Mouse (Mus musculus): ENCODE measurements at regions not wholly inside any gene's neighbourhood (a gene's known extent, or its start where the extent isn't known, plus 50 kb on each side); places are given as distances from the start of the nearest gene placed in this dataset.

DNA sequence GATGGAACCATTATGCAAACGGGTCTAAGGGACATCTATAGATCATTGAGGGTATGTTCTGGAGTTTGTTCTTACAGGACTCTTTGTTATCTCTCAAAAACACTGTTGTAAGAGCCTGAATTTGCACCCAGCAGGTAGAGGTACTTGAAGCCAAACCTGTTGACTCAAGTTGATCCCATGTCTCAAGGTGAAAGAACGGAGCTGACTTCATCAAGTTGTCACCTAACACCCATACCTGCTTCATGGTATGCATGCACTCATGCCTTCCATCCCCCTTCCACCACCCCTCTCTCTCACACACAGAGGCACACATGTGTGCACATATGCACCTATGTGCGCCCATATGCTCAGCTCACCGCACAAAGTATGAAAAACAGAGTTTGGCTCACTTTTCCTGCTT lies 189.0 kb downstream of the Ttll7 start:
- H3K4me1 ChIP-seq (ENCODE audit: control insufficient read depth in 1 of 2, insufficient read depth in 2 of 2, low read length in 2 of 2) = no peaks in the 10 kb centered on the region
- no peaks in the 10 kb centered on the region for H3K36me3 ChIP-seq (ENCODE audit: control insufficient read depth in 1 of 2, insufficient read depth in 2 of 2, low read length in 2 of 2)
- no peak overlapping the region for H3K27ac ChIP-seq (ENCODE audit: control insufficient read depth, low read depth, low read length)
- TF ChIP-seq TAL1 (IDR thresholded peaks at IDR 0.05; ENCODE audit: low read length) (no peak), ZMIZ1 (IDR thresholded peaks at IDR 0.05; ENCODE audit: low read depth, low read length) (no peak), POLR2AphosphoS2 (IDR thresholded peaks at IDR 0.05; ENCODE audit: low read length) (no peak), E2F4 (IDR thresholded peaks at IDR 0.05; ENCODE audit: borderline replicate concordance, low read depth, low read length) (no peak), MYB (IDR thresholded peaks at IDR 0.05; ENCODE audit: low read depth, low read length) (no peak), TBP (IDR thresholded peaks at IDR 0.05; ENCODE audit: low read depth, low read length) (no peak), ZNF384 (IDR thresholded peaks at IDR 0.05; ENCODE audit: low read depth, low read length) (no peak), USF2 (IDR thresholded peaks at IDR 0.05; ENCODE audit: borderline replicate concordance in 1 of 2, insufficient read depth in 1 of 2, low read depth in 1 of 2, low read length in 2 of 2) (no peak), SIN3A (IDR thresholded peaks at IDR 0.05; ENCODE audit: low read length) (no peak), NELFE (IDR thresholded peaks at IDR 0.05; ENCODE audit: low read depth, low read length) (no peak), MEF2A (IDR thresholded peaks at IDR 0.05; ENCODE audit: extremely low read depth, insufficient replicate concordance, low read depth, low read length, poor library complexity, severe bottlenecking) (no peak), KAT2A (conservative IDR thresholded peaks at IDR 0.05; ENCODE audit: low read depth, low read length) (no peak), POLR2A (IDR thresholded peaks at IDR 0.05; ENCODE audit: control insufficient read depth in 1 of 2, insufficient read depth in 1 of 2, low read depth in 1 of 2, low read length in 2 of 2, poor library complexity in 1 of 2) (no peak), ELF1 (IDR thresholded peaks at IDR 0.05; ENCODE audit: low read depth, low read length) (no peak), USF1 (IDR thresholded peaks at IDR 0.05; ENCODE audit: low read depth, low read length) (no peak), CTCF (IDR thresholded peaks at IDR 0.05 in 2 of 3, conservative IDR thresholded peaks at IDR 0.05 in 1 of 3; ENCODE audit: control insufficient read depth in 1 of 3, insufficient read depth in 1 of 3, low read depth in 2 of 3, low read length in 3 of 3, poor library complexity in 1 of 3, severe bottlenecking in 1 of 3) (no peak)
- no peak overlapping the region for H3K9ac ChIP-seq (ENCODE audit: control insufficient read depth, low read depth, low read length, poor library complexity, severe bottlenecking)
- no peak overlapping the region for H3K4me3 ChIP-seq (ENCODE audit: control insufficient read depth in 1 of 2, insufficient read depth in 1 of 2, low read depth in 2 of 2, low read length in 2 of 2)
- H3K27me3 ChIP-seq (ENCODE audit: control insufficient read depth in 1 of 2, insufficient read depth in 2 of 2, low read length in 2 of 2) = no peaks in the 10 kb centered on the region
- H3K79me2 ChIP-seq (ENCODE audit: control insufficient read depth, insufficient read depth, low read length, poor library complexity) = no peaks in the 10 kb centered on the region
- no peak for DNase-seq (ENCODE audit: low read depth, low spot score)
- H3K9me3 ChIP-seq (replicated peaks; ENCODE audit: insufficient read depth, low read length) = no peaks in the 10 kb centered on the region

DNA sequence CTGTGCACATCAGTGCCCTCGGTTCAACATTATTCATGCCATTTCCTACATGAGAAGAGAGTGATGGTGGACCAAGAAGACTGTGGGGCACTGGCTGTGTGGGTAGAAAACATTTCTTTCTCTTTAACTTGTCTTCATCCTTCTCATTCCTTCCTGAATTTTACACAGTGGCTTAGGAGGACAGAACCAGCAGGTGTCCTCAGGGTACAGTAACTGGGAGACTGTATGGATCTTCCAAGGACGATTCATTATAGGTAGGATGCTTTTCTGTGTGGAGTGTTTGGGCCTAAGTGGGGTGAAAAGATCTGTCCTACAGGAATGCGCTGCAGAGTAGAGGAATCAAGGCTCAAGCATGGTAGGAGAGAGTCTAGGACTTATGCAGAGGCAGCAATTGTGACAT lies 190.7 kb downstream of the Ttll7 start:
- no peak for TF ChIP-seq EP300 (IDR thresholded peaks at IDR 0.05; ENCODE audit: low read depth in 1 of 2, low read length in 2 of 2)
- no peak for TF ChIP-seq MEF2A (IDR thresholded peaks at IDR 0.05; ENCODE audit: extremely low read depth, insufficient replicate concordance, low read depth, low read length, poor library complexity, severe bottlenecking)
- TF ChIP-seq ELF1 (IDR thresholded peaks at IDR 0.05; ENCODE audit: low read depth, low read length) = no peak
- no peak for TF ChIP-seq E2F4 (IDR thresholded peaks at IDR 0.05; ENCODE audit: borderline replicate concordance, low read depth, low read length)
- TF ChIP-seq MAX (IDR thresholded peaks at IDR 0.05; ENCODE audit: low read length) = no peak
- TF ChIP-seq TBP (IDR thresholded peaks at IDR 0.05; ENCODE audit: low read depth, low read length) = no peak
- no peak for TF ChIP-seq USF1 (IDR thresholded peaks at IDR 0.05; ENCODE audit: low read depth, low read length)
- TF ChIP-seq TAL1 (IDR thresholded peaks at IDR 0.05; ENCODE audit: low read length) = no peak
- no peak for TF ChIP-seq RAD21 (IDR thresholded peaks at IDR 0.05; ENCODE audit: low read depth, low read length)
- TF ChIP-seq MXI1 (IDR thresholded peaks at IDR 0.05; ENCODE audit: low read depth, low read length) = no peak
- no peak for TF ChIP-seq SMC3 (IDR thresholded peaks at IDR 0.05; ENCODE audit: low read depth, low read length)
- TF ChIP-seq HCFC1 (IDR thresholded peaks at IDR 0.05; ENCODE audit: low read depth, low read length) = no peak
- no peak for TF ChIP-seq ZKSCAN1 (IDR thresholded peaks at IDR 0.05; ENCODE audit: low read depth, low read length)
- no peak for TF ChIP-seq POLR2AphosphoS2 (IDR thresholded peaks at IDR 0.05; ENCODE audit: low read length)
- TF ChIP-seq MAZ (IDR thresholded peaks at IDR 0.05; ENCODE audit: low read depth, low read length) = no peak
- TF ChIP-seq NELFE (IDR thresholded peaks at IDR 0.05; ENCODE audit: low read depth, low read length) = no peak
- H3K36me3 ChIP-seq (ENCODE audit: control insufficient read depth in 1 of 2, insufficient read depth in 2 of 2, low read length in 2 of 2) = no peaks in the 10 kb centered on the region
- no peaks in the 10 kb centered on the region for H3K79me2 ChIP-seq (ENCODE audit: control insufficient read depth, insufficient read depth, low read length, poor library complexity)
- H3K27ac ChIP-seq (ENCODE audit: control insufficient read depth, low read depth, low read length) = no peak overlapping the region
- H3K4me3 ChIP-seq (ENCODE audit: control insufficient read depth in 1 of 2, insufficient read depth in 1 of 2, low read depth in 2 of 2, low read length in 2 of 2) = no peak overlapping the region
- no peaks in the 10 kb centered on the region for H3K9me3 ChIP-seq (replicated peaks; ENCODE audit: insufficient read depth, low read length)
- no peak for DNase-seq (ENCODE audit: low read depth, low spot score)
- H3K27me3 ChIP-seq (ENCODE audit: control insufficient read depth in 1 of 2, insufficient read depth in 2 of 2, low read length in 2 of 2) = no peaks in the 10 kb centered on the region
- H3K4me1 ChIP-seq (ENCODE audit: control insufficient read depth in 1 of 2, insufficient read depth in 2 of 2, low read length in 2 of 2) = no peaks in the 10 kb centered on the region
- H3K9ac ChIP-seq (ENCODE audit: control insufficient read depth, low read depth, low read length, poor library complexity, severe bottlenecking) = no peak overlapping the region

Measured in MEL (cell line).